Mouse (Mus musculus) MEL (cell line): ENCODE measurements around the gene Cnn2.

Source experiments
- GABPA ChIP-seq: IDR thresholded peaks from 2 replicates; pipeline ENCODE4 v1.6.1; 2012; ENCODE audit warnings: low read depth, mild to moderate bottlenecking, inconsistent platforms, low read length, improper control_type of control experiment, moderate library complexity
- NELFE ChIP-seq: IDR thresholded peaks from 2 replicates; pipeline ENCODE4 v1.6.1; 2011; ENCODE audit warnings: low read depth, low read length, improper control_type of control experiment
- POLR2A ChIP-seq, 2 experiments: IDR thresholded peaks; 2 replicates each; pipeline ENCODE4 v1.6.1; 2011 to 2012; ENCODE audit warnings: low read length in 2 of 2, mild to moderate bottlenecking in 2 of 2, control low read depth in 1 of 2, improper control_type of control experiment in 1 of 2, low read depth in 1 of 2, moderate library complexity in 1 of 2; ENCODE audit not compliant: control insufficient read depth in 1 of 2, insufficient read depth in 1 of 2, poor library complexity in 1 of 2
- ZKSCAN1 ChIP-seq: IDR thresholded peaks from 2 replicates; pipeline ENCODE4 v1.6.1; 2012; ENCODE audit warnings: low read depth, mild to moderate bottlenecking, inconsistent platforms, low read length, improper control_type of control experiment, moderate library complexity

- TF ChIP-seq ZKSCAN1 (no peak), GABPA (no peak), NELFE (no peak), POLR2A (IDR thresholded peaks at IDR 0.05; ENCODE audit: control insufficient read depth in 1 of 2, insufficient read depth in 1 of 2, low read depth in 1 of 2, low read length in 2 of 2, poor library complexity in 1 of 2) (no peak)
These were observed 11.7 kb upstream of the Cnn2 start for GRCm38 (mm10) chr10:79976722-79977107.
